Mouse (Mus musculus) heart, postnatal 4 days (tissue): ENCODE measurements around the gene Arf1. TPM values are rescaled to one million over a fixed set of nuclear protein-coding genes. Genes with fewer than 3 reads are reported as not detected.
A peak's percentile ranks its signal among the peaks of the same experiment; 100 is the strongest.

Experiments
- DNase-seq: peaks from one replicate; pipeline ENCODE4 v3.0.0; 2021
- total RNA-seq, 2 experiments: library from RNA; stranded (reverse); gene quantifications; 2 replicates each; pipeline ENCODE4 v1.2.3; 2021

Gene Arf1
- total RNA-seq, 2 experiments from 2014 or later, result 389 to 395 TPM

DNA sequence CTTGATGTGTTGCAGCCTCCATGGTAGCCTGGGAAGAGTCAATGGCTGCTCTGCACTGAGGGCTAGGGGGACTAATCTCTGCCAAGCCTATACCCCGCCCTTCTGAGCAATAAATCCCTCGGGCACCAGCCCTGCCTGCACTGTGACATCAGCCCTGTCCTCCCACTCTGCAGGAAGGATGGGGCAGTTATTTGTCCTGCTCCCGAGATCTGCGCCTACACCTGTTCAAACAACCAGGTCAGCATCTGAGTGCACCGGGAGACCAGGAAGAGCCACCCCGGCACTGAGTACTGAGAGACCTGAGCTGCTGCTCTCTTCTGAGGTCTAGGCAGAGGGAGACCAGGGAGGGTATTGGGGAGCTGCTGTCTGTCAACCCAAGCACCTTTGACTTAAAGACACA lies 40.4 kb downstream of the Arf1 start:
- no peak for DNase-seq

DNA sequence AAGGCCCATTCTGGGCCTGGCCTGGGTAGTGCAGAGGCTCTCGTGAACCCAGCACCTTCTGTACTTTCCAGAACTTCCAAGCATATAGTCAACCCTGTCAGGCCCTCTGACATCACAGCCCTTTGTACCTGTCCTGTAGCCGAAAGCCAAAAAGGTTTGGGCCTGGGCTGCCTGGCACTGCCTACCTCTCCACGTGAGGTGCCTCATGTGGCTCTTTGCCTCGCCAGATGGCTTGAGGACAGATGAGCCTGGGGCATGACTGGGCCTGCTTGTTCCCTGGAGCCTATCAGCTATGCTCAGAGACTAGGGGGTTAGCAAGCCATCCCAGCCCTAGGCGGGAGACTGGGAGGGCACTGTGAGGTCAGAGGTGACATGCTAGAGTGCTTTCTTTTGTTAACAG lies 42.6 kb downstream of the Arf1 start:
- no peak for DNase-seq

DNA sequence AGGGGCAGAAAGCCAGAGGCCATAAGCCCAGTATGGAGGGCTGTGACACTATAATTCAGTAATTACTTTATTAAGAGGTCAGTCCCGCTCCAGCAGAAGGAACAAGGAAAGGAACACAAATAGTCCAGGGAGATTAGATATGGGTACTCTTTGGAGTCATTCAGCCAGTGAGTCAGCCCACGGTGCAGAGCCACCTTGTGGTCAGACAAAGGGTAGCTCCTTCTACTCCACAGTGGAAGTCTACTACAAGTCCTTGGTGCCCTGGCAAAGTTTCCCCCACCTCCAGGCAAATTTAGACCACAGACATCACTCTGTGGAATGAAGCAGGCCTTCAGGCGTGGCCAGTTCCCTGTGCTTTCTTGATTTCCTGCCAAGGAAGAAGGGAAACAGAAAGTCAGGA lies 44.2 kb downstream of the Arf1 start:
- DNase-seq, result peak; percentile 79

DNA sequence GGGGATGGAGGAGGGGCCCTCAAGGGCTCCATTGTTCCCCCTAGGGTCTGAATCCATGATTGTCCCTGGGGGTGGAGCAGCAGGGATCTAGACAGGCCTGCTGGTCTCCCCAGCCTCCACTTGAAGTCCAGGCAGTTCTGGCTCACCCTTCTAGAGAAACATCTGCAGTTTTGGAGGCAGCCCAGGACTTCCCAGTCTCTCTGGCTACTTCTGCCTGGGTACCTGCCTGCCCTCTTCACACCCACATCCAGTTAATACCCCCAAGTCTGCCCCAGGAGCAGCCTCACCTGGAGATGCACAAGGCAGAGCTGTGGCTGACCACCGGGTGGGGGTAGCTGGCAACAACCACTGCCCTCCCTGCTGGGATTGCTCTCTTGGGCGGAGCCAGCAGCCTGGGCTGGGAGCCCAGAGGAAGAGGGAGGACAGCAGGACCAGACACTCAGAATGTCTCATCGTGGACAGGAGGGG lies 45.2 kb downstream of the Arf1 start, which contains the start of gene Gjc2:
Gjc2 (minus strand) TSS at position 350 of the 468 bp plus-strand sequence.
- peak; percentile 72 for DNase-seq

DNA sequence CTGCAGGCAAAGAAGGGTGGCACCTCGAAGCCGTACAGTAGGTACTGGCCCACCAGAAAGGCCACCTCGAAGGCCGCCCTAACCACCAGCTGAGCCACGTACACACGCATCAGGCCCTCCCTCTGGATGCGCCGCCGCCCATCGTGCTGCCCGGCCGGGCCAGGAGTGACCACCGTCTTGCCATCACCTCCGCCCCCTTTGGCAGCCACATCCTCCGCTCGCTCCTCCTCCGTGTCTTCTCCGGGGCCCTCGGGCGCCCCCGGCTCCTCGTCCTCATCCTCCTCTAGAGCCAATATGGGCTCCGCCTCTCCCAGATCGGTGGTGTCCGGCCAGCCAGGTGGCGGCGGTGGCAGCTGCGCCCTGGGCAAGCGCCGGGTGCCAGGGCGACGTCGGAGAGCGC lies 51.1 kb downstream of the Arf1 start:
- no peak for DNase-seq

DNA sequence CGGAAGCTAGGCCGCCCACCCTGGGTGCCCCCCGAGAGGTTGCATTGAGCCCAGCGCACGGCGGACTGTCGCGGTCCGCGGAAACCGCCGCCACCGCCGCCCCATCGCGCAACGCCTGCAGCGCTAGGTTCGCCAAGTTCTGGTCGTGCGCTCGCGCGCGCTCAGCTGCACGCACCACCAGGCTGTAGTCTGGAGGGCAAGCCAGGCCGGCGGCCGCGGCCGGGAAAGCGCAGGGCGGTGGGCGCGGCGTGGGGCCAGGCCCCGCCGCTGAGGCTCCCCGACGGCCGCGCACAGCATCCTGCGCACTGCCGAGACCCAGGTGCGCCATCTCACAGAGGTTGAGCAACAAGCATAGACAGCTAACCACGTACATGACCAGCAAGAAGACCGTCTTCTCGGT lies 51.6 kb downstream of the Arf1 start:
- DNase-seq, result peak; percentile 38

DNA sequence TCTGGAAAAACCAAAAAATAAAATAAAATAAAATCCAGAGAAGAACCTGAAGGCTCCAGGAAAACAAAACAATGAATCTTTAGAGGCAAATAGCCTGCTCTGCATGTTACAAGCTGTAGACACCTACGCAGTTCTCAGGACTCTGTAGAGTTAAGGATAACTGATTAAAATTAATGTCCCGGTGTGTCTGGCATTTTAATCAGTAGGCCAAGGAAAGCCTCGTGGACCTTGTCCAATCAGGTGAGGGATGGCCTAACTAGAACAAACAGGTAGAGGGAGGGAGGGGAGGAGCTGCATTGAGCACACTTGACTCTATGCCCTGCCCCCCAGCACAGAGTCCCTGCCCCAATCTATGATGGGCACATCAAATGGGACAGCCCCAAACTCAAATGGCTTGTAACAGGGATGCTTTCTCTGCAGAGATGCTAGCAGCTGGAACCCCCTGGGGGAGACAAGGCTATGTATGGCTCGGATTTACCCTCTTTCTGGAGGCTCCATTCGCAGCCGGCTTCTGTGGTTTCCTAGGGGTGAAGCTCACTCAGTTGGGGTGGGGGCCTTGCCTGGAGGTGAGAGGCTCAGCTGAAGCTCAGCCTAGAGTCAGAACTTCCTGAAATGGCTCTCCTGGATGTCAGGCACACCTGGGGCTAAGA lies 53.8 kb downstream of the Arf1 start:
- DNase-seq, result no peak

DNA sequence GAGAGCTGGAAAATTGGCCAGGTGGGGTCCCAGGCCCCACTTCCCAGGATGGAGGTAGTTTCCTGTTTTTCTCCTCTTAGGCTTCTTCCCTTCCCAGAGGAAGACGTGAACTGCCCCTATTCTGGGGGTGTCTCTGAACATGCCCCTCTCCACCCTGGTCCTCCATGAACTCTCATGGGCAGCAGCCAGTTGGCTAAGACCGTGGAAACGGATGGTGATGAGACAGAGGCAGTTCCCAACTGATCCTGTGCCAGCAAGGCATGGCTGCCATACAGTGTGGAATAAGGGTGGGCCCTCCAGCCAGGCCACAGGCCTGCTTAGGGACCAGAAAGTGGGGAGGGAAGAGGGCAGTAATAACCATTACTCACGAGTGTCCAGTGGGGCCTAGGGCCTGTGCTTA lies 57.5 kb downstream of the Arf1 start:
- no peak for DNase-seq

DNA sequence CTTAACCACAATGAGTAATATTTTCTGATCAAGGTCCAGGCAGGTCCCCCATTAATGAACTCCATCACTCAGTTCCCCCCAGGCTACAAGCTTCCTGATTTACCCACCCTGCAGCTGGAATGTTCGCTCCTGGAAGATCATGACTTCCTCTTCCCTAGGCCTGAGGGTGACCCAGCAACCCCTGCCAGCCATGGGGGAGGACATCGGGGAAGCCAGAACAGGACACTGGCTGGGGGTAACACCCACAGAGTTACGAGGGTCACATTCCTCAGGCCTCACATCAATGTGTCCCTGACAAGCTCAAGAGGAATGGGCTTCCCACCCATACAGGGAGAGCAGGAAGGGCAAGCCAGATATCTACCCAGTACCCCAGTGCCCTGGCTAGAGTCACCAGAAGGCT lies 58.3 kb downstream of the Arf1 start:
- no peak for DNase-seq

DNA sequence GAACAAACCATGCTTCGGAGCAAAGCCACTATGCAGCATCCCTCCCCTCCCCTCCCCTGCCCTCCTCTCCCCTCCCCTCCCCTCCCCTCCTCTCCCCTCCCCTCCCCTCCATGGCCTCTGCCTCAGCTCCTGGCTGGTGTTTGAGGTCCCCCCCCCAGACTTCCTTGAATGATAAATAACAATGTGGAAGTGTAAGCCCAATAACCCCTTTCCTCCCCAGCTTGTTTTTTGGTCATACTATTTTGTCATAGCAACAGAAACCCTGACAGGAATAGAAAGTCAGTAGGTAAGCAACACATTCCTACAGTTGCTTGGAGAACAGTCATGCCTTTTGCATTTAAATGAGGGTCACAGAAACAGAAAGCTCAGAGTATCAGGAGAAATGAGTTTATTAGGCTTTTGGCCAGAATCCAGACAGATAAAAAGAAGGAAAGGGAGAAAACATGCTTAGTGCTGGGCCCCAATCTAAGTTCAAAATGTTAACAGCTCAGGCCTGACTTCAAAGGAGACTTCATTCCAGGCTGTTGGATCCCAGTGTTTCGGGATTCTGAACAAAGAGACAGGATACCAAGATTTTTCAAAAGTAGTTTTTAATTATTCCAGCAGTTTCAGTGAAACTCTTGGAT lies 62.3 kb downstream of the Arf1 start:
- DNase-seq, result no peak

DNA sequence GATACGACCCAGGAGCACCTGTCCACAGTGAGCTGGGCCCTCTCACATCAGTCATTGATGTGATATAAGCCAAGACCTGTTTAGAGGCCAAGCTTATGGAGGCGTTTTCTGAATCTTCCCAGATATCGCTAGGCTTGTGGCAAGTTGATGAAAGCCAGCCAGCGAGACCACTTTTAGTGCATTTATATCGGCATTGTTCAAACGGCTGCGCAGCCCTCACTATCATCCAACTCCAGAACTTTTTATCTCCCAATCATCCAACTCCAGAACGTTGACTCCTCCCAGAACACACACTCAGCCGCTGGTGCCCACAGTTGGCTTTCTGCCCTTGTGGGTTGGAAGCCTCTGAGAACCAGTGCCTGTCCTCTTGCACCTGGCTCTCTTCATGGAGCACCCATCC lies 63.7 kb downstream of the Arf1 start:
- DNase-seq, result no peak

DNA sequence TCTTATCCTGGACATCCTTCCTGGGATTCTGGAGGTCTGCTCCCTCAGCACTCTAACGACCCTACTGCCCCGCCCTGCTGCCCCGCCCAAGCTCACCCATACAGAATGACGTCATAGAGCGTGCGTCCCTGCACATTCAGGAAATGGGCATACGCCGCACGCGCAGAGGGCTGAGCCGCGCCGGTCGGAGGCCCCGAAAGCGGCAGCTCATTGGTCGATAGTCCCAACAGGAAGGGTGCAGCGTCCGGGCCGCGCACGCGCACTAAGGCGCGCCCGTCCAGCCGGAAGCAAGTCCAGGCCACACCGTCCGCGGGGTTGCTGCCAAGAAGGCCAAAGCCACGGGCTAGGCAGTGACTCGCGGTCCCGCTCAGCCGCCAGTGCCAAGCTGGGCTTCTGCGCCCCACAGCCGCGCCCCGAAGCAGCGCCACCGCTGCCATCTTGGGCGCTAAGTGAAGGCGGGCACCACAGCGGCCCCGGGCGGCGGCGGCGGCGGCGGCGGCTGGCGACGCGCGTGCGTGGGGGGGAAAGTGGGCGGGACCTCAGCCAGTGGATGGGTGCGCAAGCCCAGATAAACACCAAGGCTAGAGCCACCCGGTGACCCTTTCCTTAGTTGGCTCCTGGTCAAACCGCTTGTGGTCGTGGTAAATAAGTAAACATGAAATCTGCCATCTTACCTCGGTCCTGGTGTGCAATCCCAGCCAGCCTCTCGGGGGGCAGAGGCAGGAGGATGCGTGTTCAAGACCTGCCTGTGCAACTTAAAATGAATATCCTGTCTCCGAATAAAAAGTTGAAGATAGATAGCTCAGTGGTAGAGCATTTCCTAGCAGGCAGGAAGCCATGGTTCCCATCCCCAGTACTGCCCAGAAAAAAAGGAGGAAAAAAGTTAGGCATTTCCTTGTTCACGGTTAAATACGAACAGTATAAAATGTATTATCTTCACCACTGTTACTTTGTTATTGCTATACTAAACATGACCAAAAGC lies 64.5 kb downstream of the Arf1 start, which contains the start of gene Iba57:
Iba57 (minus strand) TSS at position 485 of the 982 bp plus-strand sequence.
- DNase-seq, result peak; percentile 97

DNA sequence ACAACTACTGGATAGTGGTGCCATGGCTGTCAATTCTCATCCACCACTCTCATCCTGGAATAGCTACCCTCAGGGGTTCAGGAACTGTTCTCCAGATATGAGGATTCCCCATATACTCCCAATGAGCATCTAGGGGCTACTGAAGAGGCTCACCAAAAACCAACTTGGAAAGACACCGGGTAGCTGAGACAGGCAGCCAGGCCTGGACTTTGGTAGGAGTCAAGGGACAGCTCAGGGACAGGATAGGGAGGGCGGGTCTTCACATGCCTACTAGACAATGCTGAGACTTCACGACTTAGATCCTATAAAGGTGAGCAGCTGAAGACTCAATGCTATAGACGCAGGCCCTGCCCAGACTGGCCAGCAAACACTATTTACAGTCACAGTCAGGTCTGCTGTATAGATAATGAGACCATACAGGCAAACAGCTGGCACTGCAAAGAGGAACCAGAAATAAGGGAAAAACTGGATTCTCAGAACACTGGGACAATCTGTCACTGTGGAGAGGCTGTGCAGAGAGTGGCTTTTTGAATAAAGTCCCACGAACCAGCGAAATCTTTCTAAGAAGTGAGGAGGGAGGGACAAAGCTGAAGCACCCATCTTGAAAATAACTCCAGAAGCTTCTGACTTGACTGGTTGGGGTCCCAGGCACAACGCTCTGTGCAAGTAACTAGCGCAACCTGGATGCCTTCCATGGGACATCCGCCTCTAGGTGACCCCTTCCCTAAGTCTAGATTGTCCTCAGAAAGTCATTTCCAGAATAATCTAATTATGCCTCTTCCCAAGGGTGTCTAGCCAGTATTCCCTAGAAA lies 65.4 kb downstream of the Arf1 start:
- peak; percentile 38 for DNase-seq

Other genes starting within 250 kb of the Arf1 start
- 100 to 1,000 TPM; 436 to 453 TPM for gene Obscn, start 91.9 kb downstream of the Arf1 start, total RNA-seq
- gene Iba57, start 64.5 kb downstream of the Arf1 start, total RNA-seq, result 10 to 100 TPM; 12.9 to 13.1 TPM
- under 1 TPM; 0.70 to 0.79 TPM for gene Gjc2, start 45.1 kb downstream of the Arf1 start, total RNA-seq
- 10 to 100 TPM; 63.3 to 67.9 TPM for gene Guk1, start 36.1 kb downstream of the Arf1 start, total RNA-seq
- 10 to 100 TPM; 74.1 to 75.1 TPM for gene Mrpl55, start 25.8 kb downstream of the Arf1 start, total RNA-seq
- gene 2310033P09Rik, start 19.9 kb downstream of the Arf1 start, total RNA-seq, result 10 to 100 TPM; 10.6 to 12.4 TPM
- gene Wnt3a, start 62.5 kb upstream of the Arf1 start, total RNA-seq, result not detected
- 1 to 10 TPM; 5.6 to 5.7 TPM for gene Wnt9a, start 78.7 kb upstream of the Arf1 start, total RNA-seq
- gene Prss38, start 147.4 kb upstream of the Arf1 start, total RNA-seq, result not detected
- 10 to 100 TPM; 14.8 to 16.3 TPM for gene Jmjd4, start 221.8 kb upstream of the Arf1 start, total RNA-seq
- 10 to 100 TPM; 40.8 to 45.5 TPM for gene Snap47, start 222.9 kb upstream of the Arf1 start, total RNA-seq
- 1 to 10 TPM; 6.1 to 6.2 TPM for gene Zfp867, start 244.2 kb upstream of the Arf1 start, total RNA-seq